Mouse (Mus musculus): ENCODE measurements at regions not wholly inside any gene's neighbourhood (a gene's known extent, or its start where the extent isn't known, plus 50 kb on each side); places are given as distances from the start of the nearest gene placed in this dataset.

GRCm38 (mm10) chr5:35185289-35185688 lies 79.7 kb upstream of the Lrpap1 start:
- Histone ChIP-seq H3K27ac (ENCODE audit: insufficient read depth, low read depth, low read length) (no peak overlapping the region), H3K4me1 (ENCODE audit: control insufficient read depth, insufficient read depth, low read length) (peaks cover 16% of the 10 kb centered on the region), H3K4me3 (ENCODE audit: insufficient read depth, low read depth, low read length) (no peak overlapping the region)
- TF ChIP-seq POLR2A (IDR thresholded peaks at IDR 0.05; ENCODE audit: insufficient read depth, low read depth, low read length) (no peak), CTCF (IDR thresholded peaks at IDR 0.05; ENCODE audit: insufficient read depth, low read depth, low read length) (no peak)

- TF ChIP-seq POLR2A (IDR thresholded peaks at IDR 0.05; ENCODE audit: insufficient read depth, low read depth, low read length) (no peak), CTCF (IDR thresholded peaks at IDR 0.05; ENCODE audit: insufficient read depth, low read depth, low read length) (no peak)
- no peak overlapping the region for H3K4me3 ChIP-seq (ENCODE audit: insufficient read depth, low read depth, low read length)
- H3K27ac ChIP-seq (ENCODE audit: insufficient read depth, low read depth, low read length), result no peak overlapping the region
- WGBS, result 77% methylated on average over 7 of the region's 7 CpGs
- peaks cover 6% of the 10 kb centered on the region for H3K4me1 ChIP-seq (ENCODE audit: control insufficient read depth, insufficient read depth, low read length)
Measured at GRCm38 (mm10) chr5:35183418-35183817, 77.9 kb upstream of the Lrpap1 start.

- TF ChIP-seq POLR2A (IDR thresholded peaks at IDR 0.05; ENCODE audit: insufficient read depth, low read depth, low read length) (no peak), CTCF (IDR thresholded peaks at IDR 0.05; ENCODE audit: insufficient read depth, low read depth, low read length) (peak; percentile 66)
- 69% methylated on average over 4 of the region's 4 CpGs for WGBS
- peaks cover 9% of the 10 kb centered on the region; the same call in 1 of the 2 replicates for H3K4me1 ChIP-seq (ENCODE audit: control insufficient read depth, insufficient read depth, low read length)
Measured at GRCm38 (mm10) chr5:35177332-35177731, 71.8 kb upstream of the Lrpap1 start.

DNA sequence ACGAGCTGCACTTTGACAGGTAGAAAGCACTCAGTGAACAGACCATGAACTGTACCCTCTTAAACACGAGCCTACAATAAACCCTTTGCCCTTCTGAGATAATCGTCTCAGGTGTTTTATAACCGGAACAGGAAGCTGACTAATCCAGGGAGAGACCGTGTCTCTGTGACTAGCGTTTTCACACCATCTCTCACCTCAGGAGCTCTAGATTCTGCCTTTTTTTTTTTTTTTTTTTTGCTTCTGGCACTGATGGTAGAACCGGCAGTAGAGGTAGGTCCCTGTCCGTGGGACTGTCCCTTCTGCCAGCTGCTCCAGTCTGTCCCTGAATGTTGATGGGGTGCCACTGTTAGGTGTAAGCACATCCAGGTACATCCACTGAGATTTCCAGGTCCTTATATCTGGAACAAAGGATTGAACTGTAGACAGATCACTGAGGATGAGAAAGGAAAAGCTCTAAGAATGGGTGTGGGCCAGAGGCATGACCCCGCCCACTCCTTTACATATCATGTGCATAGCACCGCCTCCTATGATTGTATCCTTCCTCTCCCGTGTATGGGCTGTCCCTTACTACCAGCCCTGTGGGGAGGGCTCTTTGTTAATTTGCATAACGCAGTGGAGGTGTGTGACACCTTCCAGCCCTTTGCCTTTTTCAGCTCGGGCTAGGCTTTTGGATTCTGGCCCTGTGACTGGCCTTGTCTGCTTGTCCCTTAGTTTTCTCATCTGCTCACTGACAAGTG lies 70.7 kb upstream of the Lrpap1 start:
- no peak overlapping the region for H3K27ac ChIP-seq (ENCODE audit: insufficient read depth, low read depth, low read length)
- TF ChIP-seq CTCF (IDR thresholded peaks at IDR 0.05; ENCODE audit: insufficient read depth, low read depth, low read length) (no peak), POLR2A (IDR thresholded peaks at IDR 0.05; ENCODE audit: insufficient read depth, low read depth, low read length) (no peak)
- H3K4me1 ChIP-seq (ENCODE audit: control insufficient read depth, insufficient read depth, low read length), result peaks cover 9% of the 10 kb centered on the region; the same call in 1 of the 2 replicates
- no peak overlapping the region for H3K4me3 ChIP-seq (ENCODE audit: insufficient read depth, low read depth, low read length)
- WGBS, result 80% methylated on average over 13 of the region's 13 CpGs

More at GRCm38 (mm10) chr5:35177332-35177731, 71.8 kb upstream of the Lrpap1 start:
- Histone ChIP-seq H3K27ac (ENCODE audit: insufficient read depth, low read depth, low read length) (no peak overlapping the region), H3K4me3 (ENCODE audit: insufficient read depth, low read depth, low read length) (no peak overlapping the region)

- 90% methylated on average over 4 of the region's 4 CpGs for WGBS
- H3K4me1 ChIP-seq (ENCODE audit: control insufficient read depth, insufficient read depth, low read length), result peaks cover 9% of the 10 kb centered on the region
- TF ChIP-seq CTCF (IDR thresholded peaks at IDR 0.05; ENCODE audit: insufficient read depth, low read depth, low read length) (no peak), POLR2A (IDR thresholded peaks at IDR 0.05; ENCODE audit: insufficient read depth, low read depth, low read length) (no peak)
- H3K27ac ChIP-seq (ENCODE audit: insufficient read depth, low read depth, low read length), result no peak overlapping the region
- H3K4me3 ChIP-seq (ENCODE audit: insufficient read depth, low read depth, low read length), result no peak overlapping the region
Measured at GRCm38 (mm10) chr5:35174318-35174717, 68.8 kb upstream of the Lrpap1 start.

- Histone ChIP-seq H3K27ac (ENCODE audit: insufficient read depth, low read depth, low read length) (no peak overlapping the region), H3K4me1 (ENCODE audit: control insufficient read depth, insufficient read depth, low read length) (no peaks in the 10 kb centered on the region; the same call in 1 of the 2 replicates), H3K4me3 (ENCODE audit: insufficient read depth, low read depth, low read length) (no peak overlapping the region)
- 65% methylated on average over 3 of the region's 3 CpGs for WGBS
- TF ChIP-seq POLR2A (IDR thresholded peaks at IDR 0.05; ENCODE audit: insufficient read depth, low read depth, low read length) (no peak), CTCF (IDR thresholded peaks at IDR 0.05; ENCODE audit: insufficient read depth, low read depth, low read length) (no peak)
Measured at GRCm38 (mm10) chr5:35171336-35171735, 65.8 kb upstream of the Lrpap1 start.

DNA sequence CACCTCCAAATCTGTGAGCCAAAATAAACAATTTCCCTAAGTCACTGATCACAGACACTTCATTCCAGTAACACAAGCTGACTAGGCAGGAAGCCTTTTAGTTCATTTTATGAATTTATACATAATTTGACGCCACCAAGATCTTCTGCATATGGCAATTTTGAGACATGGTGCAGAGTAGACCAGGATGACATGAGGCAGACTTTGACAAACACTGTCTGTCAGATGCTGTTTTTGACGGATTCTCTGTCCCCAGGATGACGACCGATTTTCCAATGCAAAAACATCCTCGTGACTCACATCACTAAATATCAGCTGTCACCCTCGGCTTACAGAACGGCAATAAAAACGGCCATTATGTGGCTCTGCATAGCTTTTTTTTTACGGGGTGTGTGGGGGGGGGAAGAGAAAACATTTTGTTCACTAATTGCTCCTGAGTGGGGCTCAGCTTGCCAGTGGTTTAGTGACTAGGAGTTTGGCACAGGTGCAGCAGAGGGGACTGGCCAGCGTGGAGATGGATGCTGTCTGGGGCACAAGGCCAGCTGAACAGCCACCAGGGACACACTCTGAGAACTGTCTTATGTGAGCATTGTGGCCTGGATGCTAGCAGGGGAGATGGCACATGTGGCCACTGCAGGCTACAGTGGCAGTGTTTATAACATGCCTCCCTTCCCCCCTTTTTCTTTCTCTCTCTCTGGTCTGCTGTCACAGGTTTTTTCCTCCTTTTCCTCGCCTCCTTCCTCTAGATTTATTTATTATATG lies 65.0 kb upstream of the Lrpap1 start:
- no peak for TF ChIP-seq POLR2A (IDR thresholded peaks at IDR 0.05; ENCODE audit: insufficient read depth, low read depth, low read length)
- TF ChIP-seq CTCF (IDR thresholded peaks at IDR 0.05; ENCODE audit: insufficient read depth, low read depth, low read length), result no peak
- Histone ChIP-seq H3K27ac (ENCODE audit: insufficient read depth, low read depth, low read length) (no peak overlapping the region), H3K4me1 (ENCODE audit: control insufficient read depth, insufficient read depth, low read length) (no peaks in the 10 kb centered on the region; the same call in 1 of the 2 replicates), H3K4me3 (ENCODE audit: insufficient read depth, low read depth, low read length) (no peak overlapping the region)
- 58% methylated on average over 11 of the region's 11 CpGs for WGBS

DNA sequence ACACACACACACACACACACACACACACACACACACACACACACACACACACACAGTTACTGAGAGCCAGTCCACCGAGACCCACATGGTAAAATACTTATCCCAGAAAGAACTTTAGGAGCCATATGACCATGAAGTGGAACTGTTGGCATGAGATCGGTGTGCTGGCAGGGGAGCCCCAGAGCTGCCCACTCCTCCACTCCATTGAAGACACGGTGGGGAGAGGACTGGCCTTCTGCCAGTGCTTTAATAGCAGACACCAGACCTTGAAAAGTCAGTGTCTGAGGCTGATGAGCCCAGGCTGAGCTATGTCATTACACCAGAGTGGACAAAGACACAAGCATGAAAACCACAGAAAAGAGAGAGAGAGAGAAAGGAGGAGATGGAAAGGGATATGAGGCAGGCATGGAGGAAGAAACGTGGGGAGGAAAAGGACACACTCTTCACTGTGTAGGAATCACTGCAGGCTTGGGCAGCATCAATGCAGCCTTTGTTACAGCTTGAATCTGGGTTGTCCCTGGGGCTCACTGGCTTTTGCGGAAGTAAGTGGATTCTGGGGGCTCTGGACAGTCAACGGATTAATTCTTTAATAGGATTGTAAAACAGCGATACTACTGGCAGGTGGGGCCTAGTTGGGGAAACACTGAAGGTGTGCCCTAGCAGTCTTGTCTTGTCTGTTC lies 64.2 kb upstream of the Lrpap1 start:
- Histone ChIP-seq H3K4me1 (ENCODE audit: control insufficient read depth, insufficient read depth, low read length) (no peaks in the 10 kb centered on the region; the same call in 1 of the 2 replicates), H3K4me3 (ENCODE audit: insufficient read depth, low read depth, low read length) (no peak overlapping the region), H3K27ac (ENCODE audit: insufficient read depth, low read depth, low read length) (no peak overlapping the region)
- WGBS, result 61% methylated on average over 7 of the region's 7 CpGs
- TF ChIP-seq POLR2A (IDR thresholded peaks at IDR 0.05; ENCODE audit: insufficient read depth, low read depth, low read length), result no peak
- no peak for TF ChIP-seq CTCF (IDR thresholded peaks at IDR 0.05; ENCODE audit: insufficient read depth, low read depth, low read length)

All from olfactory bulb, adult 2 months (tissue).